Mouse (Mus musculus) E14TG2a.4 (cell line): ENCODE data around the gene Pou2f3.

Source experiments
- CTCF ChIP-seq: conservative IDR thresholded peaks from 2 replicates; pipeline ENCODE4 v1.5.1; 2014; ENCODE audit warnings: low read length
- NANOG ChIP-seq: IDR thresholded peaks from 2 replicates; pipeline ENCODE4 v1.6.1; 2014; ENCODE audit warnings: borderline replicate concordance, low read length, mixed read lengths

- TF ChIP-seq CTCF (no peak), NANOG (no peak)
Observed at GRCm38 (mm10) chr9:43104873-43105663, 105.1 kb downstream of the Pou2f3 start.
